Mouse (Mus musculus) megakaryocyte, adult 5-6 weeks (primary cell): ENCODE measurements around the gene Chchd3. TPM values are rescaled to one million over a fixed set of nuclear protein-coding genes. Genes with fewer than 3 reads are reported as not detected.

Experiments
- total RNA-seq, 2 experiments: library from RNA; stranded (forward) in 1 of 2; stranded (reverse) in 1 of 2; fragments of 153-499, 151-499 nt in 1 of 2; fragments of 221-1000, 200-1000 nt in 1 of 2; gene quantifications; 2 replicates each; pipeline versions ENCODE4 v1.2.3 to v1.2.4; 2015 to 2017

The Chchd3 gene
- total RNA-seq, 2 experiments from 2014 or later, result 62.2 to 113 TPM

Other genes starting within 250 kb of the Chchd3 start
- 25.9 and 26.7 TPM in 2 replicates for gene Exoc4, start 188.8 kb upstream of the Chchd3 start, total RNA-seq (2015)
- 39.3 and 40.1 TPM in 2 replicates for gene Exoc4, start 188.8 kb upstream of the Chchd3 start, total RNA-seq (2017)